Mouse (Mus musculus): ENCODE data around the gene Cmss1. TPM values are rescaled to one million over a fixed set of nuclear protein-coding genes. Genes with fewer than 3 reads are reported as not detected.

Cmss1 gene
- polyA plus RNA-seq, 1 experiment from 2014 or later: 45.2 TPM

DNA sequence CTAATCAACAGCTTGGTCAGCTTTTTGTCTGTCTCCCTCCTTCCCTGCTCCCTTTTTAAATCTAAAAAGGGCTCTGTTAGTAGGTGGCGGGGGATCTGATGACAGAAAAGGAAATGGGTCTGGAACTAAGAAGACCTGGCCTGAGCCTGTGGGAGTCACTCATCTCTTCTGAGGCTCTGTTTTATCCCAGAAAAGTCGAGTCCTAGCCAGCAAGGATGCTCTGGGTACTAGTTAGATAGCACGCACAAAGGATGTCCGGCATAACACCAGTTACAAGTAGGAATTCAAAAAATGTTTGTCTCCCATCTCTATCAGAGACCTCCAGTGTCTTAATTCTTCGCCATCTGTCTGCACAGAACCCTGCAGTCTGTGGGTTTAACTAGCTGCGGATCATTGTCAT, 301.2 kb downstream of the Cmss1 start:
- Histone ChIP-seq H3K27ac (no peak overlapping the region), H3K4me1 (replicated peaks) (no peaks in the 10 kb centered on the region), H3K4me3 (replicated peaks) (no peak overlapping the region), H3K9me3 (no peaks in the 10 kb centered on the region), H3K36me3 (no peaks in the 10 kb centered on the region), H3K4me2 (replicated peaks) (no peak overlapping the region), H3K27me3 (replicated peaks) (no peaks in the 10 kb centered on the region), H3K9ac (no peak overlapping the region)
- 76% methylated on average over 6 of the region's 6 CpGs for WGBS
- ATAC-seq: no peak

DNA sequence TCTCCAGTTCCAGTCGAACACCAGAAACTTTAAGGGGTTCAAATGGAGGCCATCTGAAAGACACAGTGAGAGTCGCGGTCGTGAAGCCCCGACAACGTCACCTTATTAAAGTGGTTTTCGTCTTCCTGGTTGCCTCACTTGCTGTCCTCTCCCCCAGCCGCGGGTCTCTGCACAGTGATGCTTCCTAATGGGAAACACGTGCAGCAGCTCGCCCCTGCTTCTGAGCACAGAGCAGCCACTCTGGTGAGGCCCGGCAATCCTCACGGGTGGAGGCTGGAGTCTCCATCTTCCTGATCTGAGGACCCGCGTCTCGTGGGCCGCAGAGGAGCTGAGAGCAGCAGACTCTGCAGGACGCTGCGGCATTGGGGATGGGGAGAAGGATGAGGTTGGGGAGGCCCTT, 302.9 kb downstream of the Cmss1 start:
- no peak overlapping the region for H3K4me2 ChIP-seq (replicated peaks)

DNA sequence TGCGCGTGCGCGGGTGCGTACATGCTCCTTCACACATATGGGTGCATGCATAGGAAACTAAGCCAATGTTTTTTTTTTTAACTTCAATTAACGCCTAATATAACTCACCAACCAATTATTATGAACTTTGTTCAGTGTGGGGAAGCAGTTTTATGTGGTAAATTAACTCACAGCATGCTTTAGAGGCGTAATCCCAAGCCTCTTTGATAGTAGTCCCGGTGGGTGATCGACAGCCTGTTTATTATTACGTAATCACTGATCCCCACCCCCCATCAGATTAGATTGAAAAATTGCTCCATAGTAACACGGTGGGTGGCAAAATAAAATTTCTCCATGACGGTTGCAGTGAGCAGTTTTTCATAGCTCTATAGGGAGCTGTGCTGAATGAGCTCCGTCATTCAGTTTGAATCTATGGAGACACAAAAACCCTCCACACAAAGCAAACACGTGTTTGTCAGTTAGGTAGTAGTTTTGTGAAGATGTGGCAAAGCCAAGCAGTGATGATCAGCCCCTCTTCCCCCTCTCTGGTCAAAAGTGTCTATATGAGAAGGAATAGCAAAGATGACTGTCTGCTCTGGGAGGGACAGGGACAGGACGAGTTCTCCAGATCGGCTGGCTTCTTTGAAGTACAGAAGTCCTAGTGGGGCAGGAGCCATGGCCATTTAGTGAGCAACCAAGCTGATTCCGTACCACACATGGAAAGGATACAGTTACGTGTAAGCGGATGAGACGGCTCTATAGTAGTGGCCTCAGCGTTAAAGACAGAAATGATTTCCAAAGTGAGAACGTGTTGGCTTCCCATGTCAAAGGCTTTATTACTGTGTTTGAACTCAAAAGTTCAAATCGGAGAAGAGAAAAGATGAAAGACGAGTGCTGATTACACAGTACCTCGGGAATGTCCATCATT, 303.6 kb downstream of the Cmss1 start:
- H3K4me1 ChIP-seq (replicated peaks): no peaks in the 10 kb centered on the region
- no peak for ATAC-seq
- H3K27me3 ChIP-seq (replicated peaks): no peaks in the 10 kb centered on the region
- H3K4me3 ChIP-seq (replicated peaks): no peak overlapping the region
- 90% methylated on average over 25 of the region's 25 CpGs for WGBS
- H3K36me3 ChIP-seq: no peaks in the 10 kb centered on the region
- no peak overlapping the region for H3K4me2 ChIP-seq (replicated peaks)
- no peaks in the 10 kb centered on the region for H3K9me3 ChIP-seq
- no peak overlapping the region for H3K27ac ChIP-seq
- no peak overlapping the region for H3K9ac ChIP-seq

More for the DNA sequence above, 302.9 kb downstream of the Cmss1 start:
- H3K4me1 ChIP-seq (replicated peaks): no peaks in the 10 kb centered on the region
- H3K27ac ChIP-seq: no peak overlapping the region
- H3K36me3 ChIP-seq: no peaks in the 10 kb centered on the region
- no peak for ATAC-seq
- WGBS: 73% methylated on average over 19 of the region's 19 CpGs
- no peaks in the 10 kb centered on the region for H3K27me3 ChIP-seq (replicated peaks)
- H3K9ac ChIP-seq: no peak overlapping the region
- H3K4me3 ChIP-seq (replicated peaks): no peak overlapping the region
- H3K9me3 ChIP-seq: no peaks in the 10 kb centered on the region

DNA sequence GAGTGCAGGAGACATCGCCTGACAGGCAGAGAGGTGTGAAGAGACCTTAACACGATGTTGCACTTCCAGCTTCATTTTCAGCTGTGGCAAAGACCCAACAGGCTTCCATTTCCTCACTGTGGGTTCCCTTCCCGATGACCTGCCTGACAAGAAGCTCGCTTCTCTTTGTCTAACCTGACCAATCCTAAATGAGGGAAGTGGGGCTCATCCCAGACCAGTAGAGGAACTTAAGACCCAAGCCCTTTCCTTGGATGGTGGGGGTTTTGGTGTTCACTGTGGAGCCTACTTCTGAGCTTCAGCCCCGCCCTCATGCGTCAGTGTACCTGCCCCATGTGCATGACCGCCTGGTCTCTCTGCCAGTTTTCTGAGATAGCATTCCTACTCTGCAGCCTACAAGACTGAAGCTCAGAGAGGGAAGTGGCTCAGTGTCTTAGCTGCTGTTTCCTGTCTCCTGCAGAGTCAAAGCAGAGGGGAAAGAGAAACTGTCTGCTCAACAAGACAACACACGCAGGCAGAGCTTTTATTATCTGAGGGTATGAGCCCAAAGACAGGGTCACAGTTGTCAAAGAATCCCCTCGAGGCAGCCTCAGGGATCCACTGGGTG, 305.1 kb downstream of the Cmss1 start:
- no peaks in the 10 kb centered on the region for H3K4me1 ChIP-seq (replicated peaks)
- H3K4me2 ChIP-seq (replicated peaks): no peak overlapping the region
- H3K36me3 ChIP-seq: no peaks in the 10 kb centered on the region
- H3K27me3 ChIP-seq (replicated peaks): no peaks in the 10 kb centered on the region
- H3K27ac ChIP-seq: no peak overlapping the region
- no peak for ATAC-seq
- H3K9me3 ChIP-seq: no peaks in the 10 kb centered on the region
- no peak overlapping the region for H3K9ac ChIP-seq
- 78% methylated on average over 9 of the region's 9 CpGs for WGBS
- H3K4me3 ChIP-seq (replicated peaks): no peak overlapping the region

DNA sequence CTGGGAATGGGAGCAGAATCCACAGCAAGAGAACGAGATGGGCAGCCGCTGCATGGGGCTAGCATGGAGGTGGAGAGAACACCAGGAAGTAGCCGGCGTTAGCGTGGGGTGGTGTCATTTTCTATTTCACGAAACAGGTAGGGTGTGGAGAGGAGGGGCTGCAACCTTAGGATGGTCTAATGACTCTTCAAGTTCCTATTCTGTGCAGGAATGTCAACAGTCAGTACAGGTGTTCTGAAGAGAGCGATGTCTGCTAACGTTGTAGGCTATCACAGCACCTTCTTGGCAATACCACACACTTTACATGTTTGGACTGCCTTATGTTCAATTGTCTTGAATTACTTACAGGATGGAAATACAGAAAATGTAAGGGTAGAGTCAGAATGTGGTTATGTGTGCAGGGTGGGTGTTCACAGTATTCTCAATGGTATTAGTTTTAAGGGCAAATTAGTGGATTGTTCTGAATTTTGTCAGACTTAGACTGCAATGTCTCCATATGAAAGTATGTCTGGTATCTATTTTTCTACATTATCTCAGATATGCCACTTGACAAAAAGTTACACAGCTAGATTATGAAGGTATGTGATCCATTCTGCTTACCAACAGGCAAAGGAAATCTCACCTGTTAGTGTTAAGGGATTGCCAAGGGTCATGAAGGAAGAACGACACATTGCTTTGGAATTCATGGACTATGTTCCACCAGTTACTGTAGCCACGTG, 311.3 kb downstream of the Cmss1 start:
- 79% methylated on average over 10 of the region's 10 CpGs for WGBS
- Histone ChIP-seq H3K27me3 (replicated peaks) (no peaks in the 10 kb centered on the region), H3K27ac (no peak overlapping the region), H3K4me3 (replicated peaks) (no peak overlapping the region), H3K9me3 (no peaks in the 10 kb centered on the region), H3K9ac (no peak overlapping the region), H3K36me3 (no peaks in the 10 kb centered on the region), H3K4me1 (replicated peaks) (no peaks in the 10 kb centered on the region), H3K4me2 (replicated peaks) (no peak overlapping the region)
- ATAC-seq: no peak

DNA sequence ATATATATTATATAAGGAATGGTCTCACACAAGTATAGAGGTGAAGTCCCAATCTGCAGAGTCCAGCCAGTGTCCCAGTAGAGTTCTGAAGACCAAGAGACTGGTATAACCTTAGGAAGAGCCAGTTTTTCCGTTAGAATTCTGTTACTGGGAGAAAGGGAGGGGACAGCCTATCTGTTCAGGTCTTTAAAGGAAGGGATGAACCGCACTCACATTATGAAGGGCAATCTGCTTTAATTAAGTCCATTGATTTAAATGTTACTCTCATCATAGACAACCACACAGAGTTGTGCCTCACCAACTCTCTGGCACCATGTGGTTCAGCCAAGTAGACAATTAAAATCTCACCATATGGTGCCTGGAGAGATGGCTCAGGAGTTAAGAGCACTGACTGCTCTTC, 313.9 kb downstream of the Cmss1 start, which contains the start of gene Tmem30c:
Gene Tmem30c, minus strand, starts transcription at position 101 of the 400 bp plus-strand sequence.
- WGBS: 81% methylated on average over 2 of the region's 2 CpGs
- H3K9ac ChIP-seq: no peak within 1 kb of the TSS
- H3K4me1 ChIP-seq (replicated peaks): no peaks in the 10 kb centered on the region
- no peaks in the 10 kb centered on the region for H3K9me3 ChIP-seq
- H3K27ac ChIP-seq: no peak within 1 kb of the TSS
- no peaks in the 10 kb centered on the region for H3K27me3 ChIP-seq (replicated peaks)
- no peak for ATAC-seq
- H3K4me3 ChIP-seq (replicated peaks): no peak within 1 kb of the TSS
- H3K36me3 ChIP-seq: no peaks in the 10 kb centered on the region
- H3K4me2 ChIP-seq (replicated peaks): no peak within 1 kb of the TSS

DNA sequence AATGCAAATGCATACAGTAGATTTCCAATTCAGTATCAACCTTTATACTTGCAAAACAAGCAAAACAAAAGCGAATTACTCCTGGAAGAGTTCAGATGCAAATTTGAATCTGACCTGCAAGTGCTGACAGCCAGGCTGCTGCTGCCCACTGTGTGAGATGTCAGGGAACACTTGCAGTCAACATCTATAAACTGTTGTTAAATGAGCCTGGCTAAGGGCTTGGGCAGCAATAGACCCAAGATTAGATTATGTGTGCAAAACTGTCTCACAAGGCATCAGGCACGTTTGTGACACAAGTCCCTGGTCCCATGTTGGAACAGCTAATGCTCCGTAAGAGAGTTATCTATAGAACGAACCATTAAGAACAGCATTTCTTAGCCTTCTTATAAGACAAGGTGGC, 314.4 kb downstream of the Cmss1 start:
- H3K9me3 ChIP-seq: no peaks in the 10 kb centered on the region
- no peak overlapping the region for H3K4me2 ChIP-seq (replicated peaks)
- no peak overlapping the region for H3K4me3 ChIP-seq (replicated peaks)
- no peaks in the 10 kb centered on the region for H3K36me3 ChIP-seq
- no peak for ATAC-seq
- H3K4me1 ChIP-seq (replicated peaks): no peaks in the 10 kb centered on the region
- H3K27ac ChIP-seq: no peak overlapping the region
- H3K9ac ChIP-seq: no peak overlapping the region
- H3K27me3 ChIP-seq (replicated peaks): no peaks in the 10 kb centered on the region
- 66% methylated on average over 4 of the region's 4 CpGs for WGBS

DNA sequence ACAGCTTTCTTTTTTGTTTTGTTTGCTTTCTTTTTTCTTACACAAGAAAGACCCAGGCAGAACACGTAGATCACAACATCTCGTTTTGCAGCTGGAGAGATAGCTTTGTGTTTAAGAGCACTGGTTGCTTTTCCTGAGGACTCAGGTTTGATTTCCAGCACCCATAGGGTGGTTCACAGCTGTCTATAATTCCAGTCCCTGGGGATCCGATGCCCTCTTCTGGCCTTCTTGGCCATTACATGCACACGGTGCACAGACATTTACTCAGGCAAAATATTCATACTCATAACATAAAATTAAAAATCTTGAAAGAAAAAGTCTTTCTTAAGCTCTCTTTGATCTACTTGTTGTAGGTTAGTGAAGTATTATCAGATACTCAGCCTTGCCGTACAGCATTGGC, 315.0 kb downstream of the Cmss1 start:
- 92% methylated on average over 5 of the region's 5 CpGs for WGBS

DNA sequence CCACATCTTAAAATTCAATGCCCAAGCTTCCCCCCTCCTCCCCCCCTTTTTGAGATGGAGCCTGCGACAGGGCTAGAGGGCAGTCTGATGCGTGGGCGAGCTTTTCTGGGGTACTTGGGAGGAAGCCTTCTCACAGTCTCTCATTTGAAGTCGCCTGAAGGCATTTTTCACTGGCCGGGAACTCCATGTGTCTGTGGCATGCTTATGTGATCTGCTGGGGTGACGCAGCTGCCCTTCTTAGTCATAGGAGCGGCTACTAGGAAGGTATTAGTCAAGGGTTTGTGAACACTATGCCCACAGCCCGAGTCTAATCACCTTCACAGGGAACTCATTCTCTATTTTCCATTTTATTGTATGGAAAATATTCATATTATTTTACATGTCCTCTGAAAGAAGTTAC, 325.2 kb downstream of the Cmss1 start:
- Histone ChIP-seq H3K36me3 (no peaks in the 10 kb centered on the region), H3K4me2 (replicated peaks) (no peak overlapping the region), H3K27me3 (replicated peaks) (no peaks in the 10 kb centered on the region), H3K4me3 (replicated peaks) (no peak overlapping the region), H3K4me1 (replicated peaks) (no peaks in the 10 kb centered on the region), H3K9me3 (no peaks in the 10 kb centered on the region), H3K9ac (no peak overlapping the region), H3K27ac (no peak overlapping the region)
- 79% methylated on average over 8 of the region's 8 CpGs for WGBS
- no peak for ATAC-seq

More for the DNA sequence above, 315.0 kb downstream of the Cmss1 start:
- no peak overlapping the region for H3K27ac ChIP-seq
- no peak overlapping the region for H3K4me2 ChIP-seq (replicated peaks)
- no peak for ATAC-seq
- no peaks in the 10 kb centered on the region for H3K27me3 ChIP-seq (replicated peaks)
- no peaks in the 10 kb centered on the region for H3K4me1 ChIP-seq (replicated peaks)
- H3K36me3 ChIP-seq: no peaks in the 10 kb centered on the region
- H3K4me3 ChIP-seq (replicated peaks): no peak overlapping the region
- H3K9me3 ChIP-seq: no peaks in the 10 kb centered on the region
- H3K9ac ChIP-seq: no peak overlapping the region

DNA sequence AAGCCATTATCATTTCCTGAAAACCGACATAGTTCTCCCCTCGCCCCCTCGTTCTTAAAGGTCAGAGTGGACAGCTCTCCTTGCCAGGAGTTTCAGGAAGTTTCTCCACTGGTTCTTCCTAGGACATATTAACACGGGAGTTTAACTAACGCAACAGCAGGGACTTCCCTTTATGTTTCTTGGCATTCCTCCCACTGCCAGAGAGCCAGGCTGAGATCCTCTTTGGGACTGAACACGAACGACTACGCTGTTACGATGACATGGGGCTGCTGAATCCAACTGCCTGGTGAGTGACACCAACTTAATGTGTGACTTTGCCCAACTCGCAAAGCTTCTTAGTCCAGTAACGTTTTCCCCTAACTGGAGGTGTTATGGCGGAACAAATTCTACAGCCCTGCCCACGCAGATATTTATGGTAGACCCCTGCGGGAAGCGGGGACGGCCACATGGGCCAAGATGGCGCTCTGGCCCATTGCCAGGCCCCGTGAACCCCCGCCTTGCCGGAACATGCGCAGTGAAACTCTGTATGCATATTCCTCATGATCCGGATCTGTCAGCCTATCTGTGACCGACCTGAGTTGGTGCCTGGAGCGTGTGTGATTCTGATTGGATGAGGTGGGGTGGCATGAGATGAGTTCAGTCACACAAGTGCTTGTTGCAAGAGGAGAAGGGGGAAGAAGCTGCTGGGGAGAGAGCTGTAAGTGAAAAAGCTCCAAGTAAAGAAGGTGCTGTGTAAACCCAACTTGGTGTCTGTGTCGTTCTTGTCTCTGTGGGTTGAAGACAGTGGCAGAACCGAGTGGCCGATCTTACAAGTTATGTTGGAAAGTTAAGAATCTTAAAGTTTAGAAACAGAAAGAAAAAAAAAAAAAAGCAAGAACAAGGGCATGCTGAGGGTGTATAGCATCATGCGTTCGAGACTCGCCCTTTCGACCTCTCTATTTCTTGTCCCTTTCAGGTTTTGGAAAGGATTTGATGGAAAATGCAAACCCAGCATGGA, 326.1 kb downstream of the Cmss1 start:
- Histone ChIP-seq H3K4me3 (replicated peaks) (no peak overlapping the region), H3K4me2 (replicated peaks) (no peak overlapping the region), H3K9ac (no peak overlapping the region), H3K27ac (no peak overlapping the region), H3K27me3 (replicated peaks) (no peaks in the 10 kb centered on the region), H3K9me3 (no peaks in the 10 kb centered on the region), H3K4me1 (replicated peaks) (no peaks in the 10 kb centered on the region), H3K36me3 (no peaks in the 10 kb centered on the region)
- no peak for ATAC-seq
- WGBS: 86% methylated on average over 31 of the region's 31 CpGs

DNA sequence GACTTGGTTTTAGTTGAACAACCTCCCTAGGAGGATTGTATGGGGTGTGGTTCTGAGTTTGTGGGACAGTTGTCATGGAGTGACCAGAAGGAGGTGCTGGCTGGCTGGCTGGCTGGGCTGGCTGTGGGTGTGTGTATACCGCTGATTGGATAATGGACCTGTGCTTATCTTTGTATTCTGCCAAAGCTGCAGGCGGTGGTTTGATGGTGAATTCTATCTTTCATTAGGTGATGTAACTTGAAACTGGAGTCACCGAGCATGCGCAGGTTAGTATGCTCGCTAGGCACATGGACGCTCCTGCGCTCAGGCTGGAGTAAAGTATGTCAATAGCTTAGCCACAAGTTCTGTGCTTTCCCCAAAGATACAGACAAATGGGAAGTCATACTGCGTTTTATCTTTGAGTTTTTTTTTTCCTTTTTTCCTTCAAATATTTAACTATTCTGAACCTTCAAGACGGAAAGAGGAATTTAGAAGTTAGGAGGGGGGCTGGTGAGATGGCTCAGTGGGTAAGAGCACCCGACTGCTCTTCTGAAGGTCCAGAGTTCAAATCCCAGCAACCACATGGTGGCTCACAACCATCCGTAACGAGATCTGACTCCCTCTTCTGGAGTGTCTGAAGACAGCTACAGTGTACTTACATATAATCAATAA, 327.6 kb downstream of the Cmss1 start:
- Histone ChIP-seq H3K4me2 (replicated peaks) (no peak overlapping the region), H3K4me3 (replicated peaks) (no peak overlapping the region), H3K27me3 (replicated peaks) (no peaks in the 10 kb centered on the region), H3K36me3 (no peaks in the 10 kb centered on the region), H3K9me3 (no peaks in the 10 kb centered on the region), H3K9ac (no peak overlapping the region), H3K4me1 (replicated peaks) (no peaks in the 10 kb centered on the region), H3K27ac (no peak overlapping the region)
- WGBS: 86% methylated on average over 10 of the region's 12 CpGs
- no peak for ATAC-seq
